Mouse (Mus musculus) embryonic fibroblast, embryonic 13.5 days (primary cell): ENCODE data around the gene 2200002J24Rik.

Experiments used
- CTCF ChIP-seq: IDR thresholded peaks from 2 replicates; pipeline ENCODE4 v1.5.1; 2011; ENCODE audit warnings: mild to moderate bottlenecking, control low read depth, low read length, moderate library complexity, borderline replicate concordance; ENCODE audit not compliant: insufficient read depth
- POLR2A ChIP-seq: IDR thresholded peaks from 2 replicates; pipeline ENCODE4 v1.6.1; 2011; ENCODE audit warnings: low read depth, mild to moderate bottlenecking, control low read depth, low read length, moderate library complexity

DNA sequence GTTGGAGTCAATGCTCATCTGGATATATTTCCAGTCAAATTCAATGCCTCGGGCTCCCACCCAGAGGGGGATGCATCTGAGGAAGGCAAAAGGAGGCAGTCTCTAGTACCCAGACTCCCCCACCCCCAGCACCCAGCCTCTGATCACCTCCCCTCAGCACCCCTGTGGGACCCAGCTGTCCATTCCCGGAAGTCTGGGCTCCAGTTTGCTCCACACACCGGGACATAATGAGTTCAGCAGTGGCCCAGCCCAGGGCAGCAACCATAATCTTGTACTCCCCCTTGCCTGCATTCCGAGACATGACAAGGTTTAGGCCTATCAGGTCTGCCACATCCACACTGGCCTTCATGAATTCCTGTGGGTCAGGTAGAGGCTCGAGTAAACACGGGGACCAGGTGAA lies 29.5 kb downstream of the 2200002J24Rik start:
- no peak for TF ChIP-seq POLR2A
- no peak for TF ChIP-seq CTCF
